Mouse (Mus musculus): ENCODE data around the gene Hs2st1. TPM values are rescaled to one million over a fixed set of nuclear protein-coding genes. Genes with fewer than 3 reads are reported as not detected.

Gene Hs2st1
- polyA plus RNA-seq, 1 experiment: 3.0 TPM

DNA sequence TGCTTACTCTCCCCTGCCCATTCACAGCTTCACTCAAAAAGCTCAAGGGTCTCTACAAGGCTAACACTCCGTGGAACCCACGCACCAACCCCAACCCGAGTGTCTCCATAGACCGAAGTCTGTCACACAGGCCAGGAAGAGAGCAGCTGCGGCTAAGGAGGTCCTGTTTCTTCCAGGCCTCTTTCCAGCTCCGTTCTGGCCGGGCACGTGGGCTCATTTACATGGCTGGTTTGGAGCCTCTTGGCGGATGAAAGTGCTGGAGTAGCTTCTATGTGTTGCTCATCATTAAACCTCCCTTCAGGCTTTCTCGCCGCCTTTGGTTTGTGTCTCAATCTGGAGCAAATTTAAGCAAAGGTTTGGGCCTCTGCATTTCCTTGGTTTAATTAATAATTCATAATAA, 164.7 kb downstream of the Hs2st1 start:
- Histone ChIP-seq H3K27me3 (ENCODE audit: control insufficient read depth, insufficient read depth, low read length) (no peaks in the 10 kb centered on the region), H3K27ac (ENCODE audit: control insufficient read depth, insufficient read depth, low read depth, low read length) (no peak overlapping the region), H3K4me1 (ENCODE audit: control insufficient read depth, insufficient read depth, low read length) (no peaks in the 10 kb centered on the region), H3K4me3 (ENCODE audit: control insufficient read depth, low read depth, low read length) (no peak overlapping the region), H3K36me3 (ENCODE audit: control insufficient read depth, insufficient read depth, low read length) (no peaks in the 10 kb centered on the region)
- TF ChIP-seq POLR2A (IDR thresholded peaks at IDR 0.05; ENCODE audit: control insufficient read depth, low read depth, low read length) (no peak), CTCF (IDR thresholded peaks at IDR 0.05; ENCODE audit: control insufficient read depth, insufficient read depth, insufficient replicate concordance, low read depth, low read length) (no peak)

DNA sequence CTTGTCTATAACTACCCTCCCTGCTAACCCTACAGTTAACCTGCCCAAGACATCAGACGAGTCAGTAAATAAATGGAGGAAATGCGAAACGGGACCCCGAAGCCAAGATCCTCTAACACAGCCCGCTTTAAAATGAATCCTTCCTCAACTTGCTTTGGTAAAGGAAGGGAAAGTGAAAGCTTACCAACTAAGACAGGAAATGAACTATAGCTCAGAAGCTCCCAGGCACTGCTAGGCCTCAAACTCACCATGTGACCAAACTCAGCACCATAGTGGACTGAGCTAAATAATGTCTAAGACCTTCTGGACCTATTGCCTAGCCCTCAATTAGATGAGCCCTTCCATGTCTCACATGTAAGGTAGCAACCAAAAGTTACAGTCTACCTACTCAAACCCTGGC, 168.7 kb downstream of the Hs2st1 start:
- peaks cover 4% of the 10 kb centered on the region for H3K4me1 ChIP-seq (ENCODE audit: control insufficient read depth, insufficient read depth, low read length)
- TF ChIP-seq POLR2A (IDR thresholded peaks at IDR 0.05; ENCODE audit: control insufficient read depth, low read depth, low read length) (no peak), CTCF (IDR thresholded peaks at IDR 0.05; ENCODE audit: control insufficient read depth, insufficient read depth, insufficient replicate concordance, low read depth, low read length) (no peak)
- H3K4me3 ChIP-seq (ENCODE audit: control insufficient read depth, low read depth, low read length): no peak overlapping the region
- no peak overlapping the region for H3K27ac ChIP-seq (ENCODE audit: control insufficient read depth, insufficient read depth, low read depth, low read length)
- H3K36me3 ChIP-seq (ENCODE audit: control insufficient read depth, insufficient read depth, low read length): no peaks in the 10 kb centered on the region
- H3K27me3 ChIP-seq (ENCODE audit: control insufficient read depth, insufficient read depth, low read length): no peaks in the 10 kb centered on the region

DNA sequence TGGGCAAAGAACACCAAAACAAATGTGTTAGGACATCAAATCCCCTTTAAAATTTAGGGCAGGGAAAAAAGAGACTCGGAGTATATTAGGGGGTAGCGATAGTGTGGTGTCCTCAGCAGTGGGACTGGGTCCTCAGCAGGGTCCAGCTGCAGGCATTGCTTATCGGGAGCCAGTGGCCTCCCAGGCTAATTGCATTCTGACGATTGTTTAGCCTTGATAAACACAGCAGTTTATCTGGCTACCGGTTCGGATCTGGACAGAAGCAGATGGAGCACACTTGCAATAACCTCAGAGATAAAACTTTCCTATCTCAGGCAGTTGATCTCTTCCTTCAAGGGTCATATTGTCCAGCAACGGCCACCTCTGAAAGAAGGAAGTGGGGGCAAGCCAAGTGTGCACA, 169.1 kb downstream of the Hs2st1 start:
- Histone ChIP-seq H3K36me3 (ENCODE audit: control insufficient read depth, insufficient read depth, low read length) (no peaks in the 10 kb centered on the region), H3K4me1 (ENCODE audit: control insufficient read depth, insufficient read depth, low read length) (peaks cover 4% of the 10 kb centered on the region), H3K27me3 (ENCODE audit: control insufficient read depth, insufficient read depth, low read length) (no peaks in the 10 kb centered on the region), H3K4me3 (ENCODE audit: control insufficient read depth, low read depth, low read length) (no peak overlapping the region), H3K27ac (ENCODE audit: control insufficient read depth, insufficient read depth, low read depth, low read length) (no peak overlapping the region)
- TF ChIP-seq POLR2A (IDR thresholded peaks at IDR 0.05; ENCODE audit: control insufficient read depth, low read depth, low read length): no peak
- TF ChIP-seq CTCF (IDR thresholded peaks at IDR 0.05; ENCODE audit: control insufficient read depth, insufficient read depth, insufficient replicate concordance, low read depth, low read length): no peak

DNA sequence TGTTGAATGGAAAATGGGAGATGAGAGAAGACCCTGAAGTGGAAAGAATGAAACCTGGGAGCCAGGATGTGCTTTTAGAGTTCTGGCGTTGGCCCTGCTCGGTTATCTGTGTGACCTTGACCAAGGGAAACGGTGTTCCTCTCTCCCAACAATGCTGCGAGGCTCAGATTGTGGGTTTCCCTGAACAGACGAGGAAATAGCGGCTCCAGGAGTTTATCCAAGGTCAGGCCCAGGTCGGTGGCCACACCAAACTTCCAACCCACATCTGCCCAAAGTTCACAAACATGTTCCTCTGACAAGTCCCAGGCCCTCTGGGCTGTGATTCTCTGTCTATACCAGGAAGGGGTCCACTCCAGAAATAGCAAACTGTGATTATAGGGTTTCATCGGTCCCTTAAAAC, 169.6 kb downstream of the Hs2st1 start:
- Histone ChIP-seq H3K4me1 (ENCODE audit: control insufficient read depth, insufficient read depth, low read length) (peaks cover 4% of the 10 kb centered on the region), H3K27me3 (ENCODE audit: control insufficient read depth, insufficient read depth, low read length) (no peaks in the 10 kb centered on the region)
- TF ChIP-seq POLR2A (IDR thresholded peaks at IDR 0.05; ENCODE audit: control insufficient read depth, low read depth, low read length): no peak

DNA sequence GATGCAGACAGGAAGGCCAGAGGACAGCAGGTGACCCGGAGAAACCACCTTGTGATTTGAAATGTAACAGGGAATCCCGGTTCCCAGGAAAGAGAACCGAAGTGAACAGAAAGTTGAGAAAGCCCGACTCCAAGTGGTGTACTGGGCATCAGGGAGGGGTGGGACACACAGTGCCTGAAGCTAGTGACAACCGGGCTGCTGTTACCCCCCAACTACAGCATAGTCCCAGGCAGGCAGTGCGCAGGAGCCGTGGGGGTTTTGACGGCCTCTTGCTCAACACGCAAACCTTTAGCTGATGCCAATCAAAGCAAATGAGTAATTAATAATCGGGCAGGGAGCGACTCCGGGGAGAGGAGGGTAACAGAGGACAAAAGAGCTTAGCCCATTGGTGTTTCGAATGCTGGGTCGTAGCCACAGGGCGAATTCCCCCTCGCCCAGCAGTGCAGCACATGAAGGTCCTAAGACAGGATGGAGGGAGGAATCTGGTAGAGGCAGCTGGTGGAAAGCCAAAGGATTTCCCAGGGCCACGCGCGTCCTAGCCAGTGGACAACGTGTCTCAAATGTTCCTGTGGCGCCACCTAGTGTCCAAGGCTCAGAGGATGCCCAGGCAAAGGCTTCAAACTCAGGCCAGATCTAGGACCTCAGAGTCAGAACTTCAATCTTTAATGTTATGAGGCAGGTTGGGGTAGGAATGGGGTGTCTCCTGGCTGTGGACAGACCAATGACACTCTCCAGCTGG, 170.5 kb downstream of the Hs2st1 start:
- H3K27me3 ChIP-seq (ENCODE audit: control insufficient read depth, insufficient read depth, low read length): no peaks in the 10 kb centered on the region
- no peaks in the 10 kb centered on the region for H3K36me3 ChIP-seq (ENCODE audit: control insufficient read depth, insufficient read depth, low read length)
- H3K27ac ChIP-seq (ENCODE audit: control insufficient read depth, insufficient read depth, low read depth, low read length): no peak overlapping the region
- H3K4me1 ChIP-seq (ENCODE audit: control insufficient read depth, insufficient read depth, low read length): peaks cover 4% of the 10 kb centered on the region
- H3K4me3 ChIP-seq (ENCODE audit: control insufficient read depth, low read depth, low read length): peak overlapping the region; percentile 1; the same call in 1 of the 2 replicates
- peak; percentile 84; the same call in 1 of the 2 replicates for TF ChIP-seq CTCF (IDR thresholded peaks at IDR 0.05; ENCODE audit: control insufficient read depth, insufficient read depth, insufficient replicate concordance, low read depth, low read length)
- no peak for TF ChIP-seq POLR2A (IDR thresholded peaks at IDR 0.05; ENCODE audit: control insufficient read depth, low read depth, low read length)

More for the DNA sequence above, 169.6 kb downstream of the Hs2st1 start:
- H3K36me3 ChIP-seq (ENCODE audit: control insufficient read depth, insufficient read depth, low read length): no peaks in the 10 kb centered on the region
- H3K27ac ChIP-seq (ENCODE audit: control insufficient read depth, insufficient read depth, low read depth, low read length): no peak overlapping the region
- no peak overlapping the region for H3K4me3 ChIP-seq (ENCODE audit: control insufficient read depth, low read depth, low read length)

DNA sequence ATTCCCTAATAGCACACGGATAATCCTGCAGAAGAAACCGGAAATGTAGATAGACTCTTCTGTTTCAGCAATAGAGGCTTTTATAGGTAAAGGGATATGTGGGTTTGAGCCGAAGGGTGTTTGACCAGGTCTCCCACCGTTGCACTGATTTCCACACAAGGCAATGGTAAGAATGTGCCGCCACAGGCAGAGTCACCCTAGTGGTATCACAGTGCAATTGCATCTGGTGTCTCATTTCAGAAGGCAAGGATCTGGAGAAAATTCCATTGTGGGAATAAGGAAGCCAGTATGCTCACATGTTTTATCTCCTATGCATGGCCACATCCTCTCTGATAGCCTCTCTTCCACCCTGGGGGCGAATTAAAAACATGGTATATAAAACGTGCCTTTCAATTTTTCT, 171.8 kb downstream of the Hs2st1 start:
- TF ChIP-seq CTCF (IDR thresholded peaks at IDR 0.05; ENCODE audit: control insufficient read depth, insufficient read depth, insufficient replicate concordance, low read depth, low read length) (peak; percentile 13; the same call in 1 of the 2 replicates), POLR2A (IDR thresholded peaks at IDR 0.05; ENCODE audit: control insufficient read depth, low read depth, low read length) (no peak)
- Histone ChIP-seq H3K4me1 (ENCODE audit: control insufficient read depth, insufficient read depth, low read length) (peaks cover 4% of the 10 kb centered on the region), H3K4me3 (ENCODE audit: control insufficient read depth, low read depth, low read length) (no peak overlapping the region), H3K27ac (ENCODE audit: control insufficient read depth, insufficient read depth, low read depth, low read length) (no peak overlapping the region), H3K27me3 (ENCODE audit: control insufficient read depth, insufficient read depth, low read length) (no peaks in the 10 kb centered on the region), H3K36me3 (ENCODE audit: control insufficient read depth, insufficient read depth, low read length) (no peaks in the 10 kb centered on the region)

DNA sequence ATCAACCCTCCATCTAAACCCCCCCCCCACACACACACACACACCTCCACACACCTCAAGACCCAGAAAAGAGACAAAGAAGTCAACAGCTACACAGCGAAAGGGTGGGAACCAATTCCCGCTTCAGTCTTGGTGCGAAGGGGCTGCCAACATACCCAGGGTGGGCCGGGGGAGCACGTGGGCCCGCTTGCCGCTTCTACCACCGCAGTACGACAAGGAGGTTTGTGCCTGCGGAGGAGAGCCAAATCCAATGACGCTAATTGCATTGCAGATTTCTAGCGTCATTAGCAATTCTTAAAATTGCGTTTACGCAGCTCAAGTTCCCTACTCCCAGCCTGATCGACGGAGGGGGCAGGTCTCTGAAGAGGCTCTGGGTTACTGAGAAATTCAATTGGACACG, 173.5 kb downstream of the Hs2st1 start:
- H3K36me3 ChIP-seq (ENCODE audit: control insufficient read depth, insufficient read depth, low read length): no peaks in the 10 kb centered on the region
- H3K27ac ChIP-seq (ENCODE audit: control insufficient read depth, insufficient read depth, low read depth, low read length): no peak overlapping the region
- no peak overlapping the region for H3K4me3 ChIP-seq (ENCODE audit: control insufficient read depth, low read depth, low read length)
- TF ChIP-seq CTCF (IDR thresholded peaks at IDR 0.05; ENCODE audit: control insufficient read depth, insufficient read depth, insufficient replicate concordance, low read depth, low read length) (no peak), POLR2A (IDR thresholded peaks at IDR 0.05; ENCODE audit: control insufficient read depth, low read depth, low read length) (no peak)
- H3K4me1 ChIP-seq (ENCODE audit: control insufficient read depth, insufficient read depth, low read length): peaks cover 4% of the 10 kb centered on the region
- no peaks in the 10 kb centered on the region for H3K27me3 ChIP-seq (ENCODE audit: control insufficient read depth, insufficient read depth, low read length)
